Mouse (Mus musculus) small intestine, adult 2 months (tissue): Measurements from ENCODE around the gene Adamts16.

Experiments
- CTCF ChIP-seq: fragments of 200-500 bp; IDR thresholded peaks from 2 replicates; pipeline ENCODE4 v1.5.1; 2012; ENCODE audit warnings: low read depth, mild to moderate bottlenecking, control low read depth, inconsistent platforms, low read length, moderate library complexity, mixed read lengths; ENCODE audit not compliant: insufficient replicate concordance, insufficient read length; ENCODE audit errors: extremely low read depth
- POLR2A ChIP-seq: fragments of 200-500 bp; IDR thresholded peaks from 2 replicates; pipeline ENCODE4 v1.6.1; 2012; ENCODE audit warnings: low read depth, mild to moderate bottlenecking, control low read depth, inconsistent platforms, low read length, moderate library complexity

DNA sequence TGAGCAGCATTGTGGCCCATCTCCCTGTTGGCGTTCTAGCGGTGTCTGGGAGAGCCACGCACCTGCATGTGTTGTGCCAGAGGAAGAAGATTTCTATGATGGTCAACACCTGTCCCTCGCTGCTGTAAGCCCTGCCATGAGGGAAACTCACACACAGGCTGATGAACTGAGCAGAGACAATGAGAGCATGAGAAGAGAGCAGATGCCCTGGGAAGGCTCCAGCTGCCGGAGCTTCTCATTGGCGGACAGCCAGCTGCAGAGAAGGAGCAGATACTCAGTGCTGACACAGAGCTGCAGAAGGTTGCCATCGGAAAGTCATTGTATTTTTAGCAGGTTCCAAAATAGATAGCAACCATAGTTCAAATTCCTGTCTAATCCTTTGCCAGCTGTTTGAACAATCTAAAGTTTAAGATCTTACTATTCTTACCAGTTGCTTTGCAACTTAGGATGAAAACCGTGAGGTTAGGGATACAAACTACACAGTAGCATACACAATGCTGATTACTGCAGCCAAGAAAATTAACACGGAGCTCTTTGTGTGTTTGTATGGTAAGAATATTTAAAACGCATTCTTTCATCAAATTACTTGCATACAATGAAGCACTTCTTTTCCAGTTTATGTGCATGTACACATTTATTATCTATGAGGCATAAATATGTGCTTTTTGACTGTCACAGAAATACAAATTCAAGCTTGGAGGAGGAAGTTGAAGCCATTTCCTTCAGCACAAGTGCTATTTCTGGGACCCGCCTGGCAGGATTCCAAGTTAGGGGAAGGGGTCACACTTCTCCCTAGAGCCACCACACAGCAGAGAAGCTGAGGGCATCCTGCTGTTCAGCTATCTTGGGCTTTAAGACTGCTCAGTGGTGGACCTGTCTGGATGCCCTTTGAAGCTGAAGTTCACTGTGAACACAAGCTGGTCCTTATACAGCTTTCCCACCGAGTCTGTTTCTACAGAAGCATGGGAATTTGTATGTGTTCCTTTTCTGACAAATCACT is 42.6 kb upstream of the Adamts16 start:
- no peak for TF ChIP-seq POLR2A
- no peak for TF ChIP-seq CTCF
